Mouse (Mus musculus): Measurements from ENCODE around the gene Nek10. TPM values are rescaled to one million over a fixed set of nuclear protein-coding genes. Genes with fewer than 3 reads are reported as not detected.
A peak's percentile ranks its signal among the peaks of the same experiment; 100 is the strongest.

The Nek10 gene
- total RNA-seq, 1 experiment from 2014 or later = 0.05 TPM

- peak; percentile 46; the same call in 1 of the 2 replicates for ATAC-seq (replicated peaks; ENCODE audit: low read depth, poor library complexity, severe bottlenecking)
Measured at GRCm38 (mm10) chr14:14869239-14869638, 66.0 kb downstream of the Nek10 start.

GRCm38 (mm10) chr14:14870059-14870458 lies 66.8 kb downstream of the Nek10 start:
- ATAC-seq (replicated peaks; ENCODE audit: low read depth, poor library complexity, severe bottlenecking) = no peak; the same call in 1 of the 2 replicates

- peak; percentile 73 for ATAC-seq (replicated peaks; ENCODE audit: low read depth, poor library complexity, severe bottlenecking)
Measured at GRCm38 (mm10) chr14:14870463-14870862, 67.2 kb downstream of the Nek10 start.

GRCm38 (mm10) chr14:14871121-14871520 lies 67.9 kb downstream of the Nek10 start:
- ATAC-seq (replicated peaks; ENCODE audit: low read depth, poor library complexity, severe bottlenecking) = peak; percentile 37; the same call in 1 of the 2 replicates

GRCm38 (mm10) chr14:14871700-14872099 lies 68.5 kb downstream of the Nek10 start:
- ATAC-seq (replicated peaks; ENCODE audit: low read depth, poor library complexity, severe bottlenecking) = no peak

GRCm38 (mm10) chr14:14893932-14894652 lies 90.9 kb downstream of the Nek10 start:
- ATAC-seq (replicated peaks; ENCODE audit: low read depth, poor library complexity, severe bottlenecking) = peak; percentile 24; the same call in 1 of the 2 replicates

- 0 out of 2 replicates have a peak, but pooled peaks have one; percentile 36 for ATAC-seq (replicated peaks; ENCODE audit: low read depth, poor library complexity, severe bottlenecking)
Measured at GRCm38 (mm10) chr14:14894776-14895175, 91.6 kb downstream of the Nek10 start.

GRCm38 (mm10) chr14:14895363-14895762 lies 92.1 kb downstream of the Nek10 start:
- peak; percentile 66; the same call in 1 of the 2 replicates for ATAC-seq (replicated peaks; ENCODE audit: low read depth, poor library complexity, severe bottlenecking)

GRCm38 (mm10) chr14:14896399-14897136 lies 93.4 kb downstream of the Nek10 start:
- no peak for ATAC-seq (replicated peaks; ENCODE audit: low read depth, poor library complexity, severe bottlenecking)

- peak; percentile 100 for ATAC-seq (replicated peaks; ENCODE audit: low read depth, poor library complexity, severe bottlenecking)
Measured at GRCm38 (mm10) chr14:14904750-14905529, 101.7 kb downstream of the Nek10 start.

- ATAC-seq (replicated peaks; ENCODE audit: low read depth, poor library complexity, severe bottlenecking) = peak; percentile 71
Measured at GRCm38 (mm10) chr14:14905530-14905852, 102.3 kb downstream of the Nek10 start.

GRCm38 (mm10) chr14:14925615-14926014 lies 122.4 kb downstream of the Nek10 start:
- ATAC-seq (replicated peaks; ENCODE audit: low read depth, poor library complexity, severe bottlenecking) = no peak

GRCm38 (mm10) chr14:14927559-14927958 lies 124.3 kb downstream of the Nek10 start:
- ATAC-seq (replicated peaks; ENCODE audit: low read depth, poor library complexity, severe bottlenecking) = peak; percentile 55

- ATAC-seq (replicated peaks; ENCODE audit: low read depth, poor library complexity, severe bottlenecking) = no peak
Measured at GRCm38 (mm10) chr14:14934977-14935376, 131.8 kb downstream of the Nek10 start.

GRCm38 (mm10) chr14:14945930-14946329 lies 142.7 kb downstream of the Nek10 start:
- ATAC-seq (replicated peaks; ENCODE audit: low read depth, poor library complexity, severe bottlenecking) = no peak

GRCm38 (mm10) chr14:14949023-14949422 lies 145.8 kb downstream of the Nek10 start:
- ATAC-seq (replicated peaks; ENCODE audit: low read depth, poor library complexity, severe bottlenecking) = no peak

GRCm38 (mm10) chr14:14951808-14952207 lies 148.6 kb downstream of the Nek10 start:
- ATAC-seq (replicated peaks; ENCODE audit: low read depth, poor library complexity, severe bottlenecking) = no peak

- ATAC-seq (replicated peaks; ENCODE audit: low read depth, poor library complexity, severe bottlenecking) = no peak
Measured at GRCm38 (mm10) chr14:14959780-14960440, 156.7 kb downstream of the Nek10 start.

GRCm38 (mm10) chr14:14960441-14960988 lies 157.3 kb downstream of the Nek10 start:
- ATAC-seq (replicated peaks; ENCODE audit: low read depth, poor library complexity, severe bottlenecking) = no peak

- peak; percentile 24; the same call in 1 of the 2 replicates for ATAC-seq (replicated peaks; ENCODE audit: low read depth, poor library complexity, severe bottlenecking)
Measured at GRCm38 (mm10) chr14:14970633-14971032, 167.4 kb downstream of the Nek10 start.

Measured in common myeloid progenitor, adult 5-6 weeks (primary cell).